Mouse (Mus musculus) thymus, adult 2 months (tissue): ENCODE data around the gene Caskin1. TPM values are rescaled to one million over a fixed set of nuclear protein-coding genes. Genes with fewer than 3 reads are reported as not detected.

Experiments used
- DNase-seq: peaks from one replicate; pipeline ENCODE4 v3.0.0; 2021
- H3K27ac ChIP-seq: fragments of 200-500 bp; 2 replicates; pipeline ENCODE4 v1.5.1; 2012; ENCODE audit warnings: low read length, control low read depth; ENCODE audit not compliant: control insufficient read depth, insufficient read depth
- H3K27me3 ChIP-seq: fragments of 200-500 bp; 2 replicates; pipeline ENCODE4 v1.6.1; 2012; ENCODE audit warnings: mild to moderate bottlenecking, low read length, moderate library complexity, mixed read lengths; ENCODE audit not compliant: control insufficient read depth, insufficient read depth
- H3K36me3 ChIP-seq: fragments of 200-500 bp; 2 replicates; pipeline ENCODE4 v1.6.1; 2012; ENCODE audit warnings: mild to moderate bottlenecking, low read length, moderate library complexity; ENCODE audit not compliant: control insufficient read depth, insufficient read depth
- H3K4me1 ChIP-seq: fragments of 200-500 bp; replicated peaks from 2 replicates; pipeline ENCODE4 v1.6.1; 2012; ENCODE audit warnings: low read length; ENCODE audit not compliant: control insufficient read depth, insufficient read depth
- H3K4me3 ChIP-seq: fragments of 200-500 bp; 2 replicates; pipeline ENCODE4 v1.5.1; 2012; ENCODE audit warnings: mild to moderate bottlenecking, low read length, control low read depth, moderate library complexity; ENCODE audit not compliant: control insufficient read depth, insufficient read depth
- CTCF ChIP-seq: fragments of 200-500 bp; IDR thresholded peaks from 2 replicates; pipeline ENCODE4 v1.5.1; 2012; ENCODE audit warnings: mild to moderate bottlenecking, control low read depth, low read length, moderate library complexity, borderline replicate concordance; ENCODE audit not compliant: control insufficient read depth, poor library complexity, insufficient read depth; ENCODE audit errors: extremely low read depth
- POLR2A ChIP-seq: fragments of 200-500 bp; IDR thresholded peaks from 2 replicates; pipeline ENCODE4 v1.6.1; 2012; ENCODE audit warnings: mild to moderate bottlenecking, low read length, control low read depth, moderate library complexity; ENCODE audit not compliant: control insufficient read depth, poor library complexity, insufficient read depth; ENCODE audit errors: extremely low read depth
- WGBS: fragments of 180-500 bp; shearing (Covaris S2); methylation state at CpG from one replicate; pipeline ENCODE4 v1.1.7; 2018; 5-methylcytosine and 5-hydroxymethylcytosine counted together
- polyA plus RNA-seq: library from polyadenylated mRNA; depleted of rRNA; stranded (reverse); fragments of >200 nt; gene quantifications from 2 replicates; pipeline ENCODE4 v1.2.3, GENCODE M21; 2012

The Caskin1 gene
- polyA plus RNA-seq, 1 experiment: 0.15 TPM

DNA sequence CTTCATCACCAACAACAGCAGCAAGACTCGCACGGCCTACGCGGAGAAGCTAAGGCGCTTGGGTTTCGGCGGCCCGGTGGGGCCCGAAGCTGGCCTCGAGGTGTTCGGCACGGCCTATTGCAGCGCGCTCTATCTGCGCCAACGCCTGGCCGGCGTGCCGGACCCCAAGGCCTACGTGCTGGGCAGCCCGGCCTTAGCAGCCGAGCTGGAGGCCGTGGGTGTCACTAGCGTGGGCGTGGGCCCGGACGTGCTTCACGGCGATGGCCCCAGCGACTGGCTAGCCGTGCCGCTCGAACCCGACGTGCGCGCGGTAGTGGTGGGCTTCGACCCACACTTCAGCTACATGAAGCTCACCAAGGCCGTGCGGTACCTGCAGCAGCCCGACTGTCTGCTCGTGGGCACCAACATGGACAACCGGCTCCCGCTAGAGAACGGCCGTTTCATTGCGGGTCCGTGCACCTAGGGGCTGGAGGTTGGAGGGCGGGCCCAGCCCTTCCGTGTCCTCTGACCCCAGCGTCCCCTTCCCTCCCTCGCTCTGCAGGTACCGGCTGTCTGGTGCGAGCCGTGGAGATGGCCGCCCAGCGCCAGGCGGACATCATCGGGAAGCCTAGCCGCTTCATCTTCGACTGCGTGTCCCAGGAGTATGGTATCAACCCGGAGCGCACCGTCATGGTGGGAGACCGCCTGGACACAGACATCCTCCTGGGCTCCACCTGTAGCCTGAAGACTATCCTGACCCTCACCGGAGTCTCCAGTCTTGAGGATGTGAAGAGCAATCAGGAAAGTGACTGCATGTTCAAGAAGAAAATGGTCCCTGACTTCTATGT lies 17.5 kb upstream of the Caskin1 start:
- Histone ChIP-seq H3K36me3 (peaks cover 9% of the 10 kb centered on the region), H3K27ac (no peak overlapping the region), H3K4me3 (peak overlapping the region; percentile 58), H3K4me1 (peaks cover 18% of the 10 kb centered on the region), H3K27me3 (no peaks in the 10 kb centered on the region)
- WGBS: 5% methylated on average over 68 of the region's 68 CpGs
- peak; percentile 21 for DNase-seq
- no peak for TF ChIP-seq POLR2A
- TF ChIP-seq CTCF: no peak

DNA sequence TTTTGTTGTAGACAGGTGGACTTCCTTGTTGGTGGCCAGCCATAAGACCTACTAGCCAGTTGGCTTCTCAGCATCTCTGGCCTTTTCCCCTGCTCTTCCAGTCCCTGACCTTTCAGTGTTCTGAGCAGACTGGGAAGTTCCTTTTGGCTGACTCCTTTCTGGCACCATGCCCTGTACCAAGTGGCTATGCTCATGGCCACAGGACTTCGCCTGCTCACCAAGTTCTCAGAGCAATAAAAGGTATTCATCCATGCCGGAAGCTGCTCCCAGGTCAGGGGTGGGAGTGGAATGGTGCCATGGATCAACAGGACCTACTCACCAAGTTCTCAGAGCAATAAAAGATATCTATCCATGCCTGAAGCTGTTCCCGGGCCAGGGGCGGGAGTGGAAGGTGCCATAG lies 15.9 kb upstream of the Caskin1 start:
- 92% methylated on average over 4 of the region's 4 CpGs for WGBS
- Histone ChIP-seq H3K27me3 (no peaks in the 10 kb centered on the region), H3K27ac (no peak overlapping the region), H3K4me1 (peaks cover 19% of the 10 kb centered on the region), H3K4me3 (no peak overlapping the region), H3K36me3 (peaks cover 22% of the 10 kb centered on the region)
- DNase-seq: no peak
- TF ChIP-seq POLR2A: no peak

DNA sequence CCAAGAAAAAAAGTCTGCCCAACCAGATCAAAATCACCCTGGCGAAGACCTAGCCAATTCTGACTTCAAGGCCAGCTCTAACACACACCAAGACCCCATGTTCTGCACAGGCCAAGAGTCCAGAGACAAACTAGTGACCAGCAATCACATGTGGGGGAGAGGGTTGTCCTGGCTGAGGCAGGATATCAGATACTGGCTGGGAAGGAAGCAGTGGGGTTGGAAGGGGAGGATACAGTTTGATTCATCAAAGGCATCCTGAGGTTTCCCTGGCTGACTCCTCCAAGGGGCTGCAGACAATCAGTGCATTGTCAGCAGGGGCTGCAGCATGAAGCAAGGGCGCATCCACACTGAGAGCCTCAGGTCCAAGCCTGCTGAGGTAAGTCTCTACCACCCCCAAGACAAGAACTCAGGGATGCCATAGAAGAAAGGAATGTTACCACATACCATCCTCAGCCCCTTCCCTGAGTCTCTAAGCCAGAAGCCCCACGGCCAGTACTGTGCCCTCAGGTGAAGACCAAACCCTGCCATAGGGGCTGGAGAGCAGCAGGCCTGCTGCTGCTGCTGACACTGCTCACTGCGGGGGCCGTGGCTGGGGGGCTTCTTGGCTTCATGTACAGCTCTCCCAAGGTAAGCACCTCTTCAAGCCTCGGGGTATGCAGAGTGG lies 14.7 kb upstream of the Caskin1 start, which contains the start of gene Bricd5:
Gene Bricd5, plus strand, starts transcription at position 273 of the 664 bp plus-strand sequence.
- Histone ChIP-seq H3K36me3 (peaks cover 22% of the 10 kb centered on the region), H3K27ac (no peak within 1 kb of the TSS), H3K27me3 (no peaks in the 10 kb centered on the region), H3K4me1 (peaks cover 27% of the 10 kb centered on the region), H3K4me3 (no peak within 1 kb of the TSS)
- TF ChIP-seq CTCF (no peak), POLR2A (no peak)
- no peak for DNase-seq
- 96% methylated on average over 6 of the region's 6 CpGs for WGBS

DNA sequence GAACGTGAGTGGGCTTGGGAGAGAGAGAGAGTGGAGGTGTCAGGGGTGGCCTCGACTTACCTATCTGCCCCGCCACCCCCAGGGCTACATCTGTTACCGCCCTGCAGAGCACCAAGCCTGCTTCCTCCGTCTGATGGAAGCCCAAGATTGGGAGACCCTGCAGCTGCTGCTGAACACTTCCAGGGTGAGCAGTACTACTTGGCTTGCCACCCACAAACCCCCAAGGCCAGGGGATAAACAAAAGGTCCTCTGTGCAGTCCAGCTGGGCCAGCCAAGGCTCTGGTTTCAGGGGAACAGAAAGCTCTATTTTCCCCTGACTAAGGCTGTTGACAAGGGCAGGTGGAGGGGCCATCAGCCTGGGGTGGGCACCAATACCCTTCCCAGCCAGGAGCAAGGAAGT lies 13.8 kb upstream of the Caskin1 start:
- 96% methylated on average over 5 of the region's 5 CpGs for WGBS
- H3K36me3 ChIP-seq: peaks cover 22% of the 10 kb centered on the region

DNA sequence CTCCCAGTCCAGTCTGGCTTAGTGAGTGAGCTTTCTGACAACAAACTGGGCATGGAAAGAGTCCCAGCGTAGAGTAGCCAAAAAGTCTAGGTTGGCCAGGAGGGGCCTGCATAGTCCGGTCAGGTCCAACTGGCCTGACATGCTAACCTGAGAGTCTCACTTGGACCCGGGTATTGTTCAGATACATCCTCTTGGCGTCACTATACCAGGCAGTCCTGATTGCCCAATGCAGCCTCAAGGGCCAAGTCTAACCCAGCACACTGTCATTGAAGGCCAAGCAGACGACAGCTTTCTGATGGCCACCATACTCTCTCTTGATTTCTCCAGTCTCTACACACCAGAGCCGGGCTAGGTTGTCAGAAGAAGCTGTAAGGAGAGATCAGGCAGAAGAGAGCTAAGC lies 12.8 kb upstream of the Caskin1 start:
- Histone ChIP-seq H3K36me3 (peaks cover 22% of the 10 kb centered on the region), H3K27ac (no peak overlapping the region), H3K4me1 (peaks cover 27% of the 10 kb centered on the region), H3K27me3 (no peaks in the 10 kb centered on the region), H3K4me3 (no peak overlapping the region)
- DNase-seq: no peak
- 94% methylated on average over 6 of the region's 6 CpGs for WGBS
- no peak for TF ChIP-seq POLR2A
- no peak for TF ChIP-seq CTCF

More for the DNA sequence above, 13.8 kb upstream of the Caskin1 start:
- H3K27me3 ChIP-seq: no peaks in the 10 kb centered on the region
- peaks cover 27% of the 10 kb centered on the region for H3K4me1 ChIP-seq
- no peak for TF ChIP-seq POLR2A
- TF ChIP-seq CTCF: no peak
- DNase-seq: no peak
- no peak overlapping the region for H3K27ac ChIP-seq
- H3K4me3 ChIP-seq: no peak overlapping the region

DNA sequence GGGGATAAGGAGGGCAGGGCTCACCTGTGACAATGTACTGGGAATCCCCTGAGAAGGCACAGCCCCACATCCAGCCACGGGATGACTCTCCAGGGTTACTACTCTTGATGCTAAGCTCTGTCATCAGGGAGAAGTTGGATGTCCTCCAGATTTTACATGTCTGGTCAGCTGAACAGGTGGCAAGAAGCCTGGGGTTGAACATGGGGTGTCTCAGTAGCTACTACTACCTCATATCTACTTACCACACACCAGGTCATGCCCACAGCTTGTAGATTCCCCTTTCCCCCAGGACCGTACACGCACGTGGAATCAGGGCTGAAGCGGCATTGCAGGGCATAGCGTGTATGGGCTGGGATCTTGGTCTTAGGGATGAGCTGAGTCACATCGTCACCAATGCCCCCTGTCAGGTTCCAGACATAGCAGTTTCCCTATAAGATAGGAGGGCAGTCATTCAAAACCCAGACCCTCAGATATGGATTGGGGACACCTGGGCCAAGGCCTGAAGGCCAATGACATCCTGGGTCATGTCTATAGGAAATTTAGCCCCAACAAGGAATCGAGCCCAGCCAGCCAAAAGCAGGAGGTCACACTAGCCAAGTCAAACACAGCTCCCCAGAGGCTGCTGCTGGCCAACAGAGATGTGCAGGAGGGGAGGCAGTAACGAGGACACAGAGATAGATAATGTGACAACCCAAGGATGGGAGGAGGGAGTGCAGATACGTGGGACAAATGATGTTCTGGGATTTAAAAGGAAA lies 12.2 kb upstream of the Caskin1 start:
- H3K36me3 ChIP-seq: peaks cover 22% of the 10 kb centered on the region
- 92% methylated on average over 10 of the region's 10 CpGs for WGBS
- H3K27ac ChIP-seq: no peak overlapping the region
- H3K27me3 ChIP-seq: no peaks in the 10 kb centered on the region
- DNase-seq: no peak
- no peak overlapping the region for H3K4me3 ChIP-seq
- TF ChIP-seq POLR2A (no peak), CTCF (no peak)
- H3K4me1 ChIP-seq: peaks cover 20% of the 10 kb centered on the region
